Mouse (Mus musculus): Measurements from ENCODE around the gene Crybb3.
A peak's percentile ranks its signal among the peaks of the same experiment; 100 is the strongest.
"Not testable (repeated sequence)": the region's sequence is repeated elsewhere in the genome, so short reads cannot be mapped to it uniquely, and the experiment has no call there.

Crybb3 gene

GRCm38 (mm10) chr5:113081439-113081838 lies at the start of gene Crybb3:
Gene Crybb3, minus strand, starts transcription at chr5:113081584.
- DNase-seq (ENCODE audit: low spot score in 2 of 2) = no peak

DNA sequence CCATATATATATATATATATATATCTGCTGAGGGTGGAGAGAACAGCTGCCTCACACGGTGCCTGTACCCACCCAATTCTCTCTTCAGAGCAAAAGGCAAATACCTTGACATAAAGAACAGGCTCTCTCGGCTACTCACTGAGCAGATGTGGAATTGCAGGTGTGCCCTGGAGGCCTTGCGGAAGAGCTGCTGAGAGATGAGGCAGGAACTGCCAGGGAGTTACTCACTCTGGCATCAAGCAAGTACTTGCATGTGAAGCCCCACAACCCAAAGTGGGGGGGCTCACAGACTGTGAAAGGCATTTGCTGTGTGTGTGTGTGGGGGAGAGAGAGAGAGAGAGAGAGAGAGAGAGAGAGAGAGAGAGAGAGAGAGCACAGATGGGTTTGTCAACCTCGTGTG lies 47.0 kb upstream of the Crybb3 start:
- DNase-seq (ENCODE audit: low spot score in 2 of 2) = no peak

GRCm38 (mm10) chr5:113126476-113126875 lies 45.1 kb upstream of the Crybb3 start:
- no peak for DNase-seq (ENCODE audit: low spot score in 2 of 2)

DNA sequence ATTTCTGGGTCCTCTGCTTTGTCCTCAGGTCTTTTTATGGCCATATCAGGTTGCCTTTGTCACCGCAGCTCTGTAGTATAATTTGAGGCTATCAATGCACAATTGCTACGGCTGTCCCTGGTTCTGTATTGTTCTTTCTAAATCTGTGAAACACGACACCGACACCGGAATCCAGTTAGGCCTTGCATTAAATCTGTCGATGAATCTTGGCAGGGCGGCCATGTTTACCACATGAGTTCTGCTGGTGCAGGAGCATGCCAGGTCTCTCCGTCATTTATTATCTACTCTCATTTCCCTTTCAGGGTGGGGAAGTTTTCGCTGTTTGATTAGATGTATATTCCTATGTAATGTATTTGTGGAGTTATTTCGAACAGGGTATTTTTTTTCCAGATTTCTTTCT lies 42.3 kb upstream of the Crybb3 start:
- no peak for DNase-seq (ENCODE audit: low spot score in 2 of 2)

GRCm38 (mm10) chr5:113122326-113123054 lies 41.1 kb upstream of the Crybb3 start:
- no peak for DNase-seq (ENCODE audit: low spot score in 2 of 2)

GRCm38 (mm10) chr5:113121591-113121875 lies 40.1 kb upstream of the Crybb3 start:
- no peak for DNase-seq (ENCODE audit: low spot score in 2 of 2)

DNA sequence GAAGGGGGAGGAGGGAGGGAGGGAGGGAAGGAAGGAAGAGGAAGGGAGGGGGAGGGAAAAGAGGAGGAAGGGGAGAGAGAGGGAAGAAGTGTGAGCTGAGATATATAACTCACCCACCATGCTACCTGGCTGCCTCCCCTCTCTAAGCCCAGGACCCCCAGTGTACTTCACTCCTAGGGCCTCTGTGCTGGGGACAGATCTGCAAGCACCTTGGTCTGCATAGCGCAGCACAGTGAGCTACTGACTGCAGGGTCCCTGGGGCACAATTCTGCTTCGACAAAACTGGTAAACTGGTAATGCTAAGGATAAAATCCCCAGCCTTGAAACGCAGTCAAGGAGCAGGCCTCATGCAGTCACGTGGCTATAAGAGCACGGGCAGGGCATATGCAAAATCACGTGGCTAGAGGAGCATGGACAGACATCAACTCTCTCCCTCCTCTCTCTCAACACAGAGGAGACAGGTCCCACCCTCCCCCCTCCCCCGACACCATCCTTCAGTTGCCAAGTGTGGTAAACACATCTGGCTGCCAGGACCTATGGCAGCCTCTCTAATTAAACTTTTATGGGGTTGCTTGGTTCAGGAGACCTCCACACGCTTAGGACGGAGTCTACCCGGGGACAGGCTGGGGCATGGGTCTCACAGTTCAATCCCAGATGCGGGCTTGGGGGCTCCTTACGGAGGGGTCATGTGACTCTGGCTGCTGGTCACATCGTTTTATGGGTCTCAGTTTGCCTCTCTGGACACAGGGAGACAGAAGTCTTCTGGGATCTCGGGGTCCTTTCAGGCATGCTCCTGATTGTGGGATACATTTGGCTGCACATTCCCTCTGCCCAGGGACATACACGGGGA lies 39.6 kb upstream of the Crybb3 start:
- no peak for DNase-seq (ENCODE audit: low spot score in 2 of 2)

GRCm38 (mm10) chr5:113119861-113120465 lies 38.6 kb upstream of the Crybb3 start:
- DNase-seq (ENCODE audit: low spot score in 2 of 2) = peak in 1 of 2 experiments; percentile 47

DNA sequence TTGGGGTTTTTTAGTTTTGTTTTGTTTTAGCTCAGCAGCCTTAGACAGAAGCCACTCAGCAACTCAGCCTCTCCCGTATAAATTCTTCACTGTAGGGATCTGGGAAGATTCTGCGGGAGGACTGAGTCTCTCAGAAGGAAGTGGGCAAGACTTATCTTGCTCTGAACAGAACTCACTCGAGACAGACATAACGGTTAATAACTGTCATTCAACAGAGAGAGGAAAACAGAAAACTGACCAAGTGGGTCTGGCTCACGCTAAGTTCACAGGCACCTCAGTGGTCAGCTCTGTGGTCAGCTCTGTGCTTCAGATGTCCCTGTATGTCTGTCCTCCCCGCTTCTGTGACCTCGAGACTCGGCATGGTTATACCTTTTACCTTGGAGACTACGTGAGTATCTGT lies 37.9 kb upstream of the Crybb3 start:
- DNase-seq (ENCODE audit: low spot score in 2 of 2) = no peak

- DNase-seq (ENCODE audit: low spot score in 2 of 2) = no peak
These were observed 37.3 kb upstream of the Crybb3 start for GRCm38 (mm10) chr5:113118695-113119094.

GRCm38 (mm10) chr5:113117361-113117760 lies 36.0 kb upstream of the Crybb3 start:
- DNase-seq (ENCODE audit: low spot score in 2 of 2) = no peak

- DNase-seq (ENCODE audit: low spot score in 2 of 2) = no peak
These were observed 34.5 kb upstream of the Crybb3 start for GRCm38 (mm10) chr5:113115896-113116295.

DNA sequence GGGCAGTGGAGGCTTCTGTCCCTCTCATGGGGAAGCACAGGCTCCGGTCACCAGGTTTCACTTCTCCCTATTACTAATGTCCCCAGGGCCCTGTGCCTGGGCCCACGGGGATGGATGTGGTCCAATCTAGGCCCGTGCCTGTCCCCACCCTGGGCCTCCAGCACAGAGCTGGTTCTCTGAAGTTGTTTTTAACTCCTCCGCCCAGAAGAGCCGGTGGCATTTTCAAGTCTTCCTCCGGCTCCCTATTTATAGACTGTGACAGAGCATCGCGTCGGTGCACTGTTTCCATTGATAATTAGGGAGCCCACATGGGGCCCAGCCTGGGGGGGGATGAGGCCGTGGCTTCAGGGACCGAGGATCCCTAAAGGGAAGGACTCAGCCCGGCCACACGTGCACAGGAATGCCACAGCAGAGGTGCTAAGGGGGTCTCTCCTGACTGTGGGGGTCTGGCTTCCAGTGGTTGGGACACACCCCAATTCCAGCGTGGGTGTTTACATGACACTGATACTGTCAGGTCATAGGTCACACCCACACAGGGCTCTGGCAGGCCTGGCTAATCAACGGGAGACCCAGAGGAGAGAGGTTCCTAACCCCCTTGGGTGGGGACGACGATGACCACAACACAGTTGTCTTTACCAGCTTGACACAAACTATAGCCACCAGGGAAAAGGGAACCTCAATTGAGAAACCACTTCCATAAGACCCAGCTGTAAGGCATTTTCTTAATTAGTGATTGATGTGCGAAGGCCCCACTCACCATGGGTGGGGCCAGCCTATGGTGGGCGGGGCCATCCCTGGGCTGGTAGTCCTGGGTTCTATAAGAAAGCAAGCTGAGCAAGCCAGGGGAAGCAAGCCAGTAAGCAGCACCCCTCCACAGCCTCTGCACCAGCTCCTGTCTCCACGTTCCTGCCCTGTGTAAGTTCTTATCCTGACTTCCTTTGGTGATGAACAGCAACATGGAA lies 33.2 kb upstream of the Crybb3 start:
- DNase-seq (ENCODE audit: low spot score in 2 of 2) = no peak

GRCm38 (mm10) chr5:113113120-113113519 lies 31.7 kb upstream of the Crybb3 start:
- DNase-seq (ENCODE audit: low spot score in 2 of 2) = no peak

GRCm38 (mm10) chr5:113111336-113111735 lies 30.0 kb upstream of the Crybb3 start:
- no peak for DNase-seq (ENCODE audit: low spot score in 2 of 2)

- DNase-seq (ENCODE audit: low spot score in 2 of 2) = no peak
These were observed 29.5 kb upstream of the Crybb3 start for GRCm38 (mm10) chr5:113110929-113111328.

DNA sequence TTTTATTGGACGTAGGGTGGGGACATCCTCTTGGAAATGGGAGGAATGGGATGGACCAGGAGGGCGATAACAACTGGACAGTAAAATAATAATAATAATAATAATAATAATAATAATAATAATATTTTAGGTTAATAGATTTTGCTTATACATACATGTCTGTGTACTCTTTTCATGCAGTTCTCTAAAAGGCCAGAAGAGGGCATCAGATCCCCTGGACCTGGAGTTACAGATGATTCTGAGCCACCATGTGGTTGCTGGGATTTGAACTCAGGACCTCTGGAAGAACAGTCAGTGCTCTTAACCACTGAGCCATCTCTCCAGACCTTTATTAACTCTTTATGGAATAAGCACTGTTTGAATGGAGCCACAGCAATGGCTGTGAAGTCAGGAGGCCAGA lies 28.3 kb upstream of the Crybb3 start:
- not testable (repeated sequence) for DNase-seq (ENCODE audit: low spot score in 2 of 2)

- DNase-seq (ENCODE audit: low spot score in 2 of 2) = no peak
These were observed 26.9 kb upstream of the Crybb3 start for GRCm38 (mm10) chr5:113108165-113108764.

DNA sequence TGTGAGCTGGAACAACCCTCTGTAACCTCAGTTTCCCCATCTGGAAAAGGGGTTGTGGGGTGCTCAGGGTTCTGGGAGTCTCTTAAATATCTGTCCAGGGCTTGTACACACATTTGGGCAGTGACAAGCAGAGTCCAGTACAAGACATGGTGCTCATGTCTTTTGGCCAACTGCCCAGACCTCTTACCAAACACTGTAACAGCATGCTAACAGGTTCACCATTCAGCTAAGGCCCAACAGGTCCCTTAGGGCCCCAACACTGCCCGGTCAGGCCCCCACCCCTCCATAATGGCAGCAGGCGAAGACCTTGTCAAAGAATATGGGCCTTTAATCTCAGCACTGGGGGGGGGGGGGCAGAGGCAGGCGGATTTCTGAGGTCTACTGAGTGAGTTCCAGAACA lies 26.3 kb upstream of the Crybb3 start:
- no peak for DNase-seq (ENCODE audit: low spot score in 2 of 2)

- DNase-seq (ENCODE audit: low spot score in 2 of 2) = no peak
These were observed 25.2 kb upstream of the Crybb3 start for GRCm38 (mm10) chr5:113106594-113106993.

DNA sequence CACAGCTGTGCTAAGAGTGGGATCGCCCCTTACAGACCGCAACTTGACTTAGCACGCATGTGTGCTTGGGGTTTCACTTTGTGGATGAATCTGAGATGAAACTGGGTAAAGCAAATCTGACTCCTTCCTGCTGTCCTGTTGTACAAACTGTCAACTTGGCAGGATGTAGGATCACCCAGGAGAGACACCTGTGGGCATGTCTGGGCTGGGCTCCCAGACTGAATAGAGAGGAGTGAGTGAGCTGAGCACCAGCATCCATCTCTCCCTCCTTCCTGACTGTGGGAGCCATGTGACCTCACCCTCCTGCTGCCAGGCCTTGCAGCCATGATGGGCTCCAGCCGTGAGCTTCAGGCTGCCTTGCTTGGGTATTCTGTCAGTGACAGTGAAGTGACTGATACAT lies 24.1 kb upstream of the Crybb3 start:
- DNase-seq (ENCODE audit: low spot score in 2 of 2) = no peak
